Mouse (Mus musculus) limb, embryonic 10.5 days (tissue): ENCODE measurements around the gene Prkcd. TPM values are rescaled to one million over a fixed set of nuclear protein-coding genes. Genes with fewer than 3 reads are reported as not detected.

ENCODE experiments used
- DNase-seq: peaks from one replicate; pipeline ENCODE4 v3.0.0-alpha.2; 2017; ENCODE audit warnings: low spot score
- H3K27ac ChIP-seq: fragments of 300-500 bp; sonication (generic); 2 replicates; pipeline ENCODE4 v1.5.1; 2016; ENCODE audit warnings: mild to moderate bottlenecking
- H3K27me3 ChIP-seq: fragments of 300-500 bp; sonication (generic); 2 replicates; pipeline ENCODE4 v1.6.1; 2016; ENCODE audit warnings: low read depth, mild to moderate bottlenecking; ENCODE audit not compliant: poor library complexity, severe bottlenecking
- H3K36me3 ChIP-seq: fragments of 300-500 bp; sonication (generic); 2 replicates; pipeline ENCODE4 v1.6.1; 2016; ENCODE audit warnings: mild to moderate bottlenecking, moderate library complexity
- H3K4me1 ChIP-seq: fragments of 300-500 bp; sonication (generic); 2 replicates; pipeline ENCODE4 v1.6.1; 2016
- H3K4me3 ChIP-seq: fragments of 300-500 bp; sonication (generic); 2 replicates; pipeline ENCODE4 v1.5.1; 2016; ENCODE audit warnings: mild to moderate bottlenecking, moderate library complexity
- H3K9me3 ChIP-seq: fragments of 300-500 bp; sonication (generic); replicated peaks from 2 replicates; pipeline ENCODE4 v1.6.1; 2016; ENCODE audit warnings: mild to moderate bottlenecking
- WGBS: fragments of 180-500 bp; shearing (Covaris S2); methylation state at CpG from one replicate; pipeline ENCODE4 v1.1.7; 2016; 5-methylcytosine and 5-hydroxymethylcytosine counted together
- polyA plus RNA-seq: library from polyadenylated mRNA; unstranded; fragments of >200 nt; fragmentation: Nextera tagmentation; extraction: Ambion mirVana; gene quantifications from 2 replicates; pipeline ENCODE4 v1.2.1, GENCODE M21; 2016

Gene Prkcd
- 26.0 and 36.8 TPM in 2 replicates for polyA plus RNA-seq

GRCm38 (mm10) chr14:30625856-30626726, at the start of gene Prkcd:
TSS of gene Prkcd (minus strand) at chr14:30626210.
- Histone ChIP-seq H3K4me1 (peaks cover 26% of the 10 kb centered on the region), H3K27me3 (peaks cover 9% of the 10 kb centered on the region), H3K36me3 (no peaks in the 10 kb centered on the region), H3K9me3 (no peaks in the 10 kb centered on the region), H3K27ac (peak within 1 kb of the TSS; percentile 87), H3K4me3 (peak within 1 kb of the TSS; percentile 82)
- DNase-seq: peak; percentile 90
- WGBS: under 1% methylated on average over 71 of the region's 71 CpGs

- Histone ChIP-seq H3K9me3 (no peaks in the 10 kb centered on the region), H3K4me1 (no peaks in the 10 kb centered on the region), H3K36me3 (peaks cover 89% of the 10 kb centered on the region), H3K27ac (no peak overlapping the region), H3K4me3 (no peak overlapping the region), H3K27me3 (no peaks in the 10 kb centered on the region)
- DNase-seq: no peak
- 81% methylated on average over 6 of the region's 6 CpGs for WGBS
These were observed 48.9 kb upstream of the Prkcd start for GRCm38 (mm10) chr14:30674947-30675346.

GRCm38 (mm10) chr14:30671986-30672312, 45.9 kb upstream of the Prkcd start:
- Histone ChIP-seq H3K9me3 (no peaks in the 10 kb centered on the region), H3K36me3 (peaks cover 89% of the 10 kb centered on the region), H3K4me3 (no peak overlapping the region), H3K27ac (no peak overlapping the region), H3K4me1 (no peaks in the 10 kb centered on the region), H3K27me3 (no peaks in the 10 kb centered on the region)
- DNase-seq: peak; percentile 88
- 17% methylated on average over 3 of the region's 3 CpGs for WGBS

GRCm38 (mm10) chr14:30671095-30671985, 45.3 kb upstream of the Prkcd start:
- no peak overlapping the region for H3K27ac ChIP-seq
- H3K4me3 ChIP-seq: no peak overlapping the region
- DNase-seq: no peak
- H3K27me3 ChIP-seq: no peaks in the 10 kb centered on the region
- no peaks in the 10 kb centered on the region for H3K4me1 ChIP-seq
- peaks cover 89% of the 10 kb centered on the region for H3K36me3 ChIP-seq
- H3K9me3 ChIP-seq: no peaks in the 10 kb centered on the region
- 79% methylated on average over 15 of the region's 15 CpGs for WGBS

GRCm38 (mm10) chr14:30670161-30670560, 44.2 kb upstream of the Prkcd start:
- H3K36me3 ChIP-seq: peaks cover 93% of the 10 kb centered on the region
- no peaks in the 10 kb centered on the region for H3K9me3 ChIP-seq
- no peak overlapping the region for H3K4me3 ChIP-seq
- no peaks in the 10 kb centered on the region for H3K4me1 ChIP-seq
- DNase-seq: no peak
- WGBS: 91% methylated on average over 6 of the region's 6 CpGs
- H3K27me3 ChIP-seq: no peaks in the 10 kb centered on the region
- H3K27ac ChIP-seq: no peak overlapping the region

- Histone ChIP-seq H3K4me3 (no peak overlapping the region), H3K36me3 (peaks cover 94% of the 10 kb centered on the region)
These were observed 40.6 kb upstream of the Prkcd start for GRCm38 (mm10) chr14:30666604-30667003.

GRCm38 (mm10) chr14:30666061-30666460, 40.1 kb upstream of the Prkcd start:
- Histone ChIP-seq H3K36me3 (peaks cover 94% of the 10 kb centered on the region), H3K4me3 (no peak overlapping the region), H3K27me3 (no peaks in the 10 kb centered on the region), H3K27ac (no peak overlapping the region), H3K4me1 (no peaks in the 10 kb centered on the region), H3K9me3 (no peaks in the 10 kb centered on the region)
- DNase-seq: no peak
- 85% methylated on average over 3 of the region's 3 CpGs for WGBS

More at GRCm38 (mm10) chr14:30666604-30667003, 40.6 kb upstream of the Prkcd start:
- no peaks in the 10 kb centered on the region for H3K4me1 ChIP-seq
- H3K27me3 ChIP-seq: no peaks in the 10 kb centered on the region
- WGBS: 92% methylated on average over 4 of the region's 4 CpGs
- H3K27ac ChIP-seq: no peak overlapping the region
- no peaks in the 10 kb centered on the region for H3K9me3 ChIP-seq
- no peak for DNase-seq

- Histone ChIP-seq H3K27me3 (no peaks in the 10 kb centered on the region), H3K4me3 (no peak overlapping the region), H3K36me3 (peaks cover 23% of the 10 kb centered on the region), H3K9me3 (no peaks in the 10 kb centered on the region), H3K4me1 (peaks cover 5% of the 10 kb centered on the region; the same call in 1 of the 2 replicates), H3K27ac (no peak overlapping the region)
- DNase-seq: no peak
- WGBS: 94% methylated on average over 1 of the region's 1 CpGs
These were observed 29.5 kb upstream of the Prkcd start for GRCm38 (mm10) chr14:30655531-30655930.

- no peaks in the 10 kb centered on the region for H3K9me3 ChIP-seq
- H3K36me3 ChIP-seq: peaks cover 16% of the 10 kb centered on the region
- peak overlapping the region; percentile 88 for H3K4me3 ChIP-seq
- H3K4me1 ChIP-seq: peaks cover 5% of the 10 kb centered on the region; the same call in 1 of the 2 replicates
- WGBS: 58% methylated on average over 4 of the region's 4 CpGs
- no peak for DNase-seq
- H3K27ac ChIP-seq: peak overlapping the region; percentile 96
- no peaks in the 10 kb centered on the region for H3K27me3 ChIP-seq
These were observed 28.8 kb upstream of the Prkcd start for GRCm38 (mm10) chr14:30654691-30655228.

- Histone ChIP-seq H3K4me3 (peak within 1 kb of the TSS; percentile 88), H3K27me3 (no peaks in the 10 kb centered on the region), H3K27ac (peak within 1 kb of the TSS; percentile 96), H3K4me1 (peaks cover 5% of the 10 kb centered on the region; the same call in 1 of the 2 replicates), H3K36me3 (peaks cover 9% of the 10 kb centered on the region), H3K9me3 (no peaks in the 10 kb centered on the region)
- peak; percentile 100 for DNase-seq
- 3% methylated on average over 38 of the region's 38 CpGs for WGBS
These were observed 28.1 kb upstream of the Prkcd start, which contains the start of gene Rft1 for GRCm38 (mm10) chr14:30653943-30654659. TSS of gene Rft1 (plus strand) at chr14:30654360.

- 15% methylated on average over 4 of the region's 4 CpGs for WGBS
- no peaks in the 10 kb centered on the region for H3K27me3 ChIP-seq
- H3K4me3 ChIP-seq: no peak overlapping the region
- DNase-seq: no peak
- H3K4me1 ChIP-seq: peaks cover 5% of the 10 kb centered on the region; the same call in 1 of the 2 replicates
- H3K27ac ChIP-seq: no peak overlapping the region
- H3K9me3 ChIP-seq: no peaks in the 10 kb centered on the region
- no peaks in the 10 kb centered on the region for H3K36me3 ChIP-seq
These were observed 25.0 kb upstream of the Prkcd start for GRCm38 (mm10) chr14:30650969-30651368.

- H3K36me3 ChIP-seq: no peaks in the 10 kb centered on the region
- peaks cover 1% of the 10 kb centered on the region; the same call in 1 of the 2 replicates for H3K4me1 ChIP-seq
- no peaks in the 10 kb centered on the region for H3K27me3 ChIP-seq
- H3K9me3 ChIP-seq: no peaks in the 10 kb centered on the region
- H3K4me3 ChIP-seq: no peak overlapping the region
- DNase-seq: no peak
- 81% methylated on average over 8 of the region's 8 CpGs for WGBS
- no peak overlapping the region for H3K27ac ChIP-seq
These were observed 23.7 kb upstream of the Prkcd start for GRCm38 (mm10) chr14:30649745-30650144.
